9 mouse cellular contexts compared by ENCODE assay signal in genomic region chr1:176994087-176994486, GRCm38 (mm10).
DNase-seq lines count a peak whose midpoint lies in the region; ATAC-seq and TF ChIP-seq lines count a peak whose summit lies in the region.
"Had no signal": no experiment of that assay in that cellular context is flagged by ENCODE, and none has a peak within 500 bp of the region (broad histone marks: within the 10 kb centered on the region; RNA-seq: fewer than 3 reads in every experiment).

No protein-coding gene starts in this region.

- no peak for TF ChIP-seq EP300 in lung, postnatal 0 days (IDR thresholded peaks at IDR 0.05)

- H3K27me3 ChIP-seq in lung, postnatal 0 days (replicated peaks; ENCODE audit: insufficient read depth, low read length), result no peaks in the 10 kb centered on the region
- peaks cover 4% of the 10 kb centered on the region; the same call in 1 of the 2 replicates for H3K27me3 ChIP-seq in forebrain, embryonic 10.5 days (ENCODE audit: poor library complexity, severe bottlenecking)
- no peaks in the 10 kb centered on the region for H3K27me3 ChIP-seq in limb, embryonic 14.5 days (ENCODE audit: control insufficient read depth, insufficient read depth, low read length)
- H3K27me3 ChIP-seq in cerebellum, adult 2 months (ENCODE audit: control insufficient read depth, insufficient read depth, low read length), result no peaks in the 10 kb centered on the region
- H3K27me3 ChIP-seq: heart, embryonic 12.5 days had no signal

- peak; percentile 50 for DNase-seq in lung, postnatal 0 days (ENCODE audit: low spot score)
- DNase-seq in lung, adult 2 months, result no peak
- peak; percentile 43 for DNase-seq in forebrain, embryonic 10.5 days (ENCODE audit: extremely low spot score, low spot score)
- DNase-seq in limb, embryonic 14.5 days (ENCODE audit: low spot score), result no peak
- peak; percentile 76 for DNase-seq in retina, embryonic 14.5 days (ENCODE audit: low spot score)
- DNase-seq in cerebellum, adult 2 months, result no peak
- DNase-seq in T-cell, adult 2 months (ENCODE audit: low spot score), result no peak
- no peak for DNase-seq in heart, postnatal 25 days (ENCODE audit: low spot score)

- no peaks in the 10 kb centered on the region for H3K9me3 ChIP-seq in lung, postnatal 0 days (ENCODE audit: low read length)
- H3K9me3 ChIP-seq in forebrain, embryonic 10.5 days, result no peaks in the 10 kb centered on the region
- no peaks in the 10 kb centered on the region for H3K9me3 ChIP-seq in limb, embryonic 14.5 days (ENCODE audit: control insufficient read depth, low read length)
- H3K9me3 ChIP-seq: heart, embryonic 12.5 days had no signal

- TF ChIP-seq CTCF in lung, postnatal 0 days (IDR thresholded peaks at IDR 0.05), result no peak
- no peak for TF ChIP-seq CTCF in lung, adult 2 months (IDR thresholded peaks at IDR 0.05; ENCODE audit: insufficient read depth, low read length)
- no peak for TF ChIP-seq CTCF in cerebellum, adult 2 months (IDR thresholded peaks at IDR 0.05; ENCODE audit: borderline replicate concordance, insufficient read depth, low read depth, low read length)

- TF ChIP-seq POLR2A in lung, adult 2 months (IDR thresholded peaks at IDR 0.05; ENCODE audit: borderline replicate concordance, extremely low read depth, low read depth, low read length), result no peak
- no peak for TF ChIP-seq POLR2A in limb, embryonic 14.5 days (IDR thresholded peaks at IDR 0.05; ENCODE audit: borderline replicate concordance, extremely low read depth, insufficient read depth, insufficient read length)
- TF ChIP-seq POLR2A in cerebellum, adult 2 months (IDR thresholded peaks at IDR 0.05; ENCODE audit: borderline replicate concordance, insufficient read depth, low read length), result no peak

- no peaks in the 10 kb centered on the region for H3K36me3 ChIP-seq in lung, postnatal 0 days (ENCODE audit: insufficient read depth, low read length)
- no peaks in the 10 kb centered on the region for H3K36me3 ChIP-seq in forebrain, embryonic 10.5 days (replicated peaks)
- no peaks in the 10 kb centered on the region for H3K36me3 ChIP-seq in limb, embryonic 14.5 days (ENCODE audit: control insufficient read depth, insufficient read depth, low read length)
- H3K36me3 ChIP-seq: heart, embryonic 12.5 days had no signal

- 54% methylated on average over 7 of the region's 7 CpGs for WGBS in lung, postnatal 0 days
- 62% methylated on average over 7 of the region's 7 CpGs for WGBS in lung, adult 2 months
- 23% methylated on average over 7 of the region's 7 CpGs for WGBS in forebrain, embryonic 10.5 days
- 44% methylated on average over 7 of the region's 7 CpGs for WGBS in limb, embryonic 14.5 days
- WGBS in cerebellum, adult 2 months, result 77% methylated on average over 7 of the region's 7 CpGs

- no peak overlapping the region for H3K9ac ChIP-seq in lung, postnatal 0 days (replicated peaks; ENCODE audit: low read depth)
- no peak overlapping the region for H3K9ac ChIP-seq in limb, embryonic 14.5 days (ENCODE audit: low read depth, low read length, severe bottlenecking)
- H3K9ac ChIP-seq: heart, embryonic 12.5 days had no signal

- ATAC-seq in lung, postnatal 0 days, result peak; percentile 33
- no peak for ATAC-seq in limb, embryonic 14.5 days (ENCODE audit: low FRiP score, low read depth)

- H3K27ac ChIP-seq in lung, postnatal 0 days (ENCODE audit: low read length), result no peak overlapping the region
- peak overlapping the region; percentile 91 for H3K27ac ChIP-seq in forebrain, embryonic 10.5 days
- H3K27ac ChIP-seq in limb, embryonic 14.5 days (replicated peaks; ENCODE audit: low read depth, low read length), result peak overlapping the region; percentile 71
- H3K27ac ChIP-seq in cerebellum, adult 2 months (ENCODE audit: insufficient read depth, low read length), result no peak overlapping the region

- intact Hi-C loops in heart, postnatal 25 days (cut with DNase I), result no loop called here

- H3K4me2 ChIP-seq in lung, postnatal 0 days (replicated peaks; ENCODE audit: low read depth, low read length), result no peak overlapping the region
- no peak overlapping the region for H3K4me2 ChIP-seq in limb, embryonic 14.5 days (replicated peaks; ENCODE audit: low read depth, low read length, severe bottlenecking)
- H3K4me2 ChIP-seq: heart, embryonic 12.5 days had no signal

- peaks cover 6% of the 10 kb centered on the region; the same call in 1 of the 2 replicates for H3K4me1 ChIP-seq in lung, postnatal 0 days (ENCODE audit: insufficient read depth, low read depth, low read length)
- H3K4me1 ChIP-seq in lung, adult 2 months (ENCODE audit: control insufficient read depth, insufficient read depth, low read length), result peaks cover 11% of the 10 kb centered on the region
- H3K4me1 ChIP-seq in forebrain, embryonic 10.5 days, result peaks cover 91% of the 10 kb centered on the region
- H3K4me1 ChIP-seq in limb, embryonic 14.5 days (ENCODE audit: control insufficient read depth, insufficient read depth, low read length), result peaks cover 17% of the 10 kb centered on the region
- peaks cover 2% of the 10 kb centered on the region for H3K4me1 ChIP-seq in cerebellum, adult 2 months (ENCODE audit: control insufficient read depth, insufficient read depth, low read length)

- no peak overlapping the region for H3K4me3 ChIP-seq in lung, postnatal 0 days (ENCODE audit: low read depth, low read length)
- no peak overlapping the region for H3K4me3 ChIP-seq in lung, adult 2 months (replicated peaks; ENCODE audit: extremely low read depth, low read depth, low read length)
- no peak overlapping the region for H3K4me3 ChIP-seq in forebrain, embryonic 10.5 days
- H3K4me3 ChIP-seq in limb, embryonic 14.5 days (replicated peaks; ENCODE audit: low read length), result no peak overlapping the region
- H3K4me3 ChIP-seq in cerebellum, adult 2 months (replicated peaks; ENCODE audit: insufficient read depth, low read depth, low read length), result no peak overlapping the region
- H3K4me3 ChIP-seq: heart, embryonic 12.5 days had no signal

Comparison
In these comparisons a context has a peak if more than half of its experiments do, and no peak if none do; other contexts are left out.
1. DNase-seq: peak in lung, postnatal 0 days (single experiment), forebrain, embryonic 10.5 days (single experiment) and retina, embryonic 14.5 days (single experiment); none in lung, adult 2 months (single experiment), limb, embryonic 14.5 days (single experiment), cerebellum, adult 2 months (0 of 2), T-cell, adult 2 months (single experiment) and heart, postnatal 25 days (single experiment).
2. H3K27ac ChIP-seq: peak in forebrain, embryonic 10.5 days (single experiment) and limb, embryonic 14.5 days (single experiment); none in lung, postnatal 0 days (single experiment) and cerebellum, adult 2 months (single experiment).